Mouse (Mus musculus) G1E-ER4 (cell line): ENCODE measurements around the gene Galnt17. TPM values are rescaled to one million over a fixed set of nuclear protein-coding genes. Genes with fewer than 3 reads are reported as not detected.

Source experiments
- GATA1 ChIP-seq: IDR thresholded peaks from one replicate; pipeline ENCODE4 v1.8.0; 2012; ENCODE audit warnings: low read length, inconsistent platforms
- polyA plus RNA-seq: library from polyadenylated mRNA; stranded (reverse); fragments of >175 nt; gene quantifications from 2 replicates; pipeline ENCODE4 v1.2.3, GENCODE M21; 2012

The Galnt17 gene
- polyA plus RNA-seq, 1 experiment: not detected

GRCm38 (mm10) chr5:131184566-131184965 lies 123.7 kb downstream of the Galnt17 start:
- no peak for TF ChIP-seq GATA1

GRCm38 (mm10) chr5:131181231-131181630 lies 127.1 kb downstream of the Galnt17 start:
- TF ChIP-seq GATA1: no peak

- no peak for TF ChIP-seq GATA1
Measured at GRCm38 (mm10) chr5:131180756-131181155, 127.5 kb downstream of the Galnt17 start.

- no peak for TF ChIP-seq GATA1
Measured at GRCm38 (mm10) chr5:131177851-131178250, 130.4 kb downstream of the Galnt17 start.

- no peak for TF ChIP-seq GATA1
Measured at GRCm38 (mm10) chr5:131177168-131177567, 131.1 kb downstream of the Galnt17 start.

GRCm38 (mm10) chr5:131169186-131169585 lies 139.1 kb downstream of the Galnt17 start:
- no peak for TF ChIP-seq GATA1

- no peak for TF ChIP-seq GATA1
Measured at GRCm38 (mm10) chr5:131167366-131167765, 140.9 kb downstream of the Galnt17 start.

GRCm38 (mm10) chr5:131165681-131166080 lies 142.6 kb downstream of the Galnt17 start:
- no peak for TF ChIP-seq GATA1

- TF ChIP-seq GATA1: no peak
Measured at GRCm38 (mm10) chr5:131157866-131158265, 150.4 kb downstream of the Galnt17 start.

GRCm38 (mm10) chr5:131156323-131156722 lies 152.0 kb downstream of the Galnt17 start:
- TF ChIP-seq GATA1: no peak

- no peak for TF ChIP-seq GATA1
Measured at GRCm38 (mm10) chr5:131142606-131143005, 165.7 kb downstream of the Galnt17 start.

- no peak for TF ChIP-seq GATA1
Measured at GRCm38 (mm10) chr5:131134809-131135208, 173.5 kb downstream of the Galnt17 start.

- no peak for TF ChIP-seq GATA1
Measured at GRCm38 (mm10) chr5:131120296-131120840, 187.9 kb downstream of the Galnt17 start.

- TF ChIP-seq GATA1: no peak
Measured at GRCm38 (mm10) chr5:131119896-131120295, 188.4 kb downstream of the Galnt17 start.

- no peak for TF ChIP-seq GATA1
Measured at GRCm38 (mm10) chr5:131117391-131118040, 190.8 kb downstream of the Galnt17 start.

GRCm38 (mm10) chr5:131113850-131114470 lies 194.3 kb downstream of the Galnt17 start:
- TF ChIP-seq GATA1: no peak

GRCm38 (mm10) chr5:131107188-131107587 lies 201.1 kb downstream of the Galnt17 start:
- TF ChIP-seq GATA1: no peak
